Mouse (Mus musculus) kidney, embryonic 16.5 days (tissue): ENCODE data around the gene Crat. TPM values are rescaled to one million over a fixed set of nuclear protein-coding genes. Genes with fewer than 3 reads are reported as not detected.

Experiments
- ATAC-seq: fragments of 200-750 bp; cut with Nextera tagmentation; 2 replicates; pipeline ENCODE4 v1.8.0; 2017; ENCODE audit warnings: moderate TSS enrichment; ENCODE audit not compliant: low FRiP score, low TSS enrichment
- H3K27ac ChIP-seq: fragments of 300-500 bp; sonication (generic); 2 replicates; pipeline ENCODE4 v1.5.1; 2014; ENCODE audit warnings: low read length
- H3K27me3 ChIP-seq: fragments of 300-500 bp; sonication (generic); 2 replicates; pipeline ENCODE4 v1.6.1; 2014; ENCODE audit warnings: low read length, control low read depth, mixed read lengths; ENCODE audit not compliant: insufficient read depth
- H3K36me3 ChIP-seq: fragments of 300-500 bp; sonication (generic); 2 replicates; pipeline ENCODE4 v1.6.1; 2014; ENCODE audit warnings: low read length, control low read depth, mixed read lengths; ENCODE audit not compliant: insufficient read depth
- H3K4me1 ChIP-seq: fragments of 300-500 bp; sonication (generic); 2 replicates; pipeline ENCODE4 v1.6.1; 2014; ENCODE audit warnings: low read length, control low read depth, mixed read lengths; ENCODE audit not compliant: insufficient read depth
- H3K4me2 ChIP-seq: fragments of 300-500 bp; sonication (generic); replicated peaks from 2 replicates; pipeline ENCODE4 v1.6.1; 2014; ENCODE audit warnings: low read depth, low read length
- H3K4me3 ChIP-seq: fragments of 300-500 bp; sonication (generic); 2 replicates; pipeline ENCODE4 v1.5.1; 2014; ENCODE audit warnings: mild to moderate bottlenecking, low read length
- H3K9ac ChIP-seq: fragments of 300-500 bp; sonication (generic); replicated peaks from 2 replicates; pipeline ENCODE4 v1.6.1; 2014; ENCODE audit warnings: low read length
- H3K9me3 ChIP-seq: fragments of 300-500 bp; sonication (generic); 2 replicates; pipeline ENCODE4 v1.6.1; 2016; ENCODE audit warnings: low read length, control low read depth
- WGBS: fragments of 180-500 bp; shearing (Covaris S2); extraction: QIAGEN DNeasy Blood & Tissue Kit; methylation state at CpG from one replicate; pipeline ENCODE4 v1.1.7; 2014; 5-methylcytosine and 5-hydroxymethylcytosine counted together
- polyA plus RNA-seq: library from polyadenylated mRNA; unstranded; fragments of >200 nt; fragmentation: Nextera tagmentation; extraction: Ambion mirVana; gene quantifications from 2 replicates; pipeline ENCODE4 v1.2.1, GENCODE M21; 2015

Crat gene
- polyA plus RNA-seq, 1 experiment from 2014 or later = 44.2 TPM

DNA sequence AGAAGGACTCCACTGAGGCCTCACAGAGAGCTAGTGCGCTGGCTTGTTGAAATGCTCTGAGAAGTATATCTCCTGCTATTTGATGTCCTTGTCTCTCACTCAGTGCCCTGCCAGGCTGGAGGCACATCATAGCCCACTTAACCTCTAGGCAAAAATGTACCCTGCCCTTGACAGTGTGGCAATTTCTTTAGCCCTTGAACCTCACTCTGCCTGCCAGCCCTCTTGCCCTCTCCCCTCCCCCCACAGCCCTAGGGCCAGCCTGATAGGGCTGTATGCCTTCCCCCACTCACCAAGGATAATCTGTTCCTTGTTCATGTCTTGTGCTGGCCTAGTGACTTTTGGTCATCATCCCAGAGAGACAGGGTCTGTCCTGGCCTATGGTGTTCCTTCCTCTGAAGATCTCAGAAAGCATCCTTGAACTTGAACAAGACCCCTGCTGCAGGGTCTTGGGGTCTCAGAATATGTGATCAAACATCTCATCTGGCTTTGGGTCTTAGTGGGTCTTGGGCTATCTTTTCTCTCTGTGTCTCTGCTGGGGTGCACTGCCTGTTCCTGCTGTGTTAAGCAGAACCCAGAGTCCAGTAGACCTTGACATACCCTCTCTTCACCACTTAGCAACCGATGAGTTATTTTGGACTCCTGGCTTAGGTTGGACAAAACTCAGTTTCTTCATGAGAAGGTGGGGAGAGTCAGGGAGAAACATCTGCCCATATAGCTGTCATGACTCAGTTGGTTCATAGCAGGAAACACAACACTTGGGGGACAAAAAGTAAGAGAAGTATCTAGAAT, 50.1 kb downstream of the Crat start:
- H3K27ac ChIP-seq = no peak overlapping the region

DNA sequence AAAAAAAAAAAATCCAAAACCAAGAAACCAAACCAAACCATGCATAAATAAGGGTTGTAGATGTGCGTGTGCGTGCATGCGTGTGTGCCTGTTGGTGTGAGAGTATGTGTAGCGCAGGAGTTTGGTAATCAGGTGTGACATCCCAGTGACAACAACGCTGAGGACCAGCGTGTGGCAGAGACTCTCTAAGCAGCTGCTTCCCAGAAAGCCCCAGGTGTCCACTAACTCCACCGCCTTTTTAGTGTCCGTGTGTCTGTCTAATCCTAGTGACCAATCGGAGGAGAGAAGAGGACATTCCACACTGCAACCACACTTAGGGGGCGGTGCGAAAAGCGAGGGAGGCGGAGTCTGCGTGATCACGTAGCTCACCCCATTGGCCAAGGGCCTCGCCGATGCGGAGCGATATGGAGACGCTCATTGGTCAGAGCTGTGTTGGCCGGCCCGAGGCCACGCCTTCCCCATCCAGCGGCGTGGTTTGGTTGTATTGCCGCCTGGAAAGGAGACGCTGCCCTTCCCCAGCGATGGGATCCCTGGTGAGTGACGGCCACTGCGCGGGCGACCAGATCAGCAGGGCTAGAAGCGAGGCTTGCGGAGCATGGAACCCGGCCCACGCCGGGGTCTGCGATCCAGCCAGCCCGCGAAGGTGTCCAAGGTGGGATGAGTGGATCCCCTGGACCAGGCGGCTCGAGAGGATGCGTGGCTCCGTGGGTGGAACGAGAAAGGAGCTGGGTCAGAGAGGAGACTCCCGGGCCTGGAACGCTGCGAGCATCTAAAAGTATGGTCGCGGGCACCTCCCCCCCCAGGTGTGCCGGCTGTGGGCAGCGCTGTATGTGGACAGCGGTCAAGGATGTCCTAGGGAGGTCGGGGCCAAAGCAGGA, 51.6 kb downstream of the Crat start, which contains the start of gene Miga2:
TSS of gene Miga2 (plus strand) at position 461 of the 878 bp plus-strand sequence.
- Histone ChIP-seq H3K4me1 (peaks cover 16% of the 10 kb centered on the region), H3K9ac (peak within 1 kb of the TSS; percentile 76), H3K36me3 (peaks cover 20% of the 10 kb centered on the region), H3K9me3 (no peaks in the 10 kb centered on the region), H3K27me3 (no peaks in the 10 kb centered on the region), H3K4me2 (peak within 1 kb of the TSS; percentile 85), H3K4me3 (peak within 1 kb of the TSS; percentile 66), H3K27ac (peak within 1 kb of the TSS; percentile 57)
- WGBS = under 1% methylated on average over 54 of the region's 54 CpGs
- ATAC-seq = peak; percentile 99

More for the DNA sequence above, 50.1 kb downstream of the Crat start:
- Histone ChIP-seq H3K4me1 (peaks cover 16% of the 10 kb centered on the region), H3K4me3 (peak overlapping the region; percentile 66), H3K9me3 (no peaks in the 10 kb centered on the region), H3K9ac (peak overlapping the region; percentile 76), H3K4me2 (peak overlapping the region; percentile 85), H3K27me3 (no peaks in the 10 kb centered on the region), H3K36me3 (peaks cover 34% of the 10 kb centered on the region)
- WGBS = 88% methylated on average over 2 of the region's 2 CpGs
- ATAC-seq = no peak

DNA sequence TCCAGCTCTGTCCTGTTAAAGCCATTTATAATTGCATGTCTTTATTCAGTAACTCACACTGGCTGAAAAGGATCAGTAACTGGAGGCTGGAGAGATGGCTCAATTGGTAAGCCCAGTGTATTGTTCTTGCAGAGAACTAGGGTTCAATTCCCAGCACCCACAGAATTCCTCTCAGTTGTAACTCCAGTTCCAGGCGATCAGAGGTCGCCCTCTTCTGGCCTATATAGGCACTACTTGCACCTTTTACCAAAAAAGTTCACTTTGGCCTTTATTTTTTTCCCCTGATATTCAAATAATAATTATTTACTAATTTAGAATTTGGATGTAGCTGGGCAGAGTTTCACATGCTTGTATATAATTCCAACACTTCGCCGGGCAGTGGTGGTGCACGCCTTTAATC, 52.7 kb downstream of the Crat start:
- no peak overlapping the region for H3K4me2 ChIP-seq
- H3K4me1 ChIP-seq = peaks cover 24% of the 10 kb centered on the region
- no peak overlapping the region for H3K27ac ChIP-seq
- H3K9ac ChIP-seq = no peak overlapping the region
- 73% methylated on average over 5 of the region's 5 CpGs for WGBS
- no peaks in the 10 kb centered on the region for H3K9me3 ChIP-seq
- ATAC-seq = no peak
- peaks cover 9% of the 10 kb centered on the region for H3K36me3 ChIP-seq
- H3K27me3 ChIP-seq = no peaks in the 10 kb centered on the region
- no peak overlapping the region for H3K4me3 ChIP-seq

DNA sequence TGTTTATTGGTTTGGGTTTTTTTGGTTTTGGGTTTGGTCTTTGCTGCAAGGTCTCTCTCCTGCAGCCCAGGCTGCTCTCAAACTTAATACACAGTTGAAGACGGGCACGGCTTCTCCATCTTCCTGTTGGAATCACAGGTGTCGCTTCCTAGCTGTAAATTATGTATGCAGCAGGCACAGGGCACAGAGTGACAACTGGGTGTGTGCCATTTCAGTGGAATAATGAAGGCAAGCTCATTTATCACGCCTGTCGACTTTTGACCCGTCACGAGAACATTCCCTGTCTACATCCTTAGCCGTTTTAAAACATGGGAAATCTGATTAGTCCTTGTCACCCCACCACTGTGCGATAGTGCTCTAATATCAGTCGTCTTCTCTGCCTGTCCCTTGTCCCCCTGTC, 55.0 kb downstream of the Crat start:
- Histone ChIP-seq H3K36me3 (no peaks in the 10 kb centered on the region), H3K27me3 (no peaks in the 10 kb centered on the region), H3K4me2 (no peak overlapping the region), H3K9ac (no peak overlapping the region), H3K27ac (no peak overlapping the region), H3K4me3 (no peak overlapping the region), H3K9me3 (no peaks in the 10 kb centered on the region), H3K4me1 (peaks cover 32% of the 10 kb centered on the region)
- ATAC-seq = no peak
- WGBS = 62% methylated on average over 10 of the region's 10 CpGs

DNA sequence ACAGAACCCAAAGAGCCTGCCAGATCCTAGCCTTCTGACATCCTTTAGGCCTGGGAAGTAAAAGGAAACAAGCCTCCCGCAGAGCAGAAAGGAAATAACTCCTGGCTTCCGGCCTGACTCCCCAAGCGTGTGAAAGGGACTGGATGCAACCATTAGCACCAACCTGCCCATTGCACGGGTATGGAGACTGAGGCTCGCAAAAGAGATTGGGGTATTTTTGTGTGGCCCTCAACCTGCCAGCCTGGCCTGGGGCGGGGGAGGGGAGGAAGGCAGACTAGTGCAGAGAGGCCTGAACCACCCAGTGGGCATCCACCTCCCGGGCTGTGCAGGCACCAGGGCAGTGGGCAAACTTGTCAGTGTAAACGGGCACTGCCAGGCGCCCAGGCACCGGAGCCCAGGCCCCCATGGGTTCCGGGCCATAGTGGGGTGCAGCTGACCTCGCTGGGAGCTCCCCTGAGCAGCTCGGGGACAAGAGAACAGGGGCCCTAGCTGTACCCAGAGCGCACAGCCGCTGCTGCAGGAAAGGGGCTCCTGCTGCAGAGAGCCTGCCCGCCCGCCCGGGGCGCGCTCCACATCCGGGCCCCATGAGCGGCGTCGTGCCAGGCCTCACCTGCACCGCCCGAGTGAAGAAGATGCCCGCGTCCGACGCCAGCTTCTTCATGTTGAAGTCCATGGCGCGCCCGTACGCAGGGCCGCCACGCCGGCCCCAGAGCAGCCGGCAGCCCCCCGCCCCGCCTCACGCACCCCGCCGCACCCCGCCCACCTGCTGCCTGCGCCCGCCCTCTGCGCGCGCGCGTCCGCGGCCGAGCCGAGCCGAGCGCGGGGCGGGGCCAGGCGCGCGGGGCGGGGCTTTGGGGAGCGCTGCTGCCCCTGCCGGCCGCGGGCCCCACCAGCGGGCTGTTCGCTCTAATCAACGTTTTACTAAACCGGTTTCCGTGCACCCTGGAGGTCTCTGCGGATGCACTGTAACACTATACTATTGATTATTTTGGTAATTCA, 56.8 kb downstream of the Crat start, which contains the start of gene Sh3glb2:
TSS of gene Sh3glb2 (minus strand) at position 805 of the 999 bp plus-strand sequence.
- Histone ChIP-seq H3K27me3 (no peaks in the 10 kb centered on the region), H3K27ac (peak within 1 kb of the TSS; percentile 57), H3K4me3 (peak within 1 kb of the TSS; percentile 62), H3K4me1 (peaks cover 21% of the 10 kb centered on the region), H3K9me3 (no peaks in the 10 kb centered on the region), H3K4me2 (peak within 1 kb of the TSS; percentile 88), H3K9ac (peak within 1 kb of the TSS; percentile 71), H3K36me3 (0 out of 2 replicates have a peak, but pooled peaks cover 5% of the 10 kb centered on the region)
- peak; percentile 69 for ATAC-seq
- WGBS = 1% methylated on average over 60 of the region's 73 CpGs

- Histone ChIP-seq H3K4me3 (peak overlapping the region; percentile 62), H3K4me1 (peaks cover 19% of the 10 kb centered on the region), H3K4me2 (peak overlapping the region; percentile 88), H3K9ac (peak overlapping the region; percentile 71), H3K27ac (peak overlapping the region; percentile 57), H3K36me3 (peaks cover 10% of the 10 kb centered on the region; the same call in 1 of the 2 replicates), H3K27me3 (no peaks in the 10 kb centered on the region), H3K9me3 (no peaks in the 10 kb centered on the region)
- ATAC-seq = 0 out of 2 replicates have a peak, but pooled peaks have one; percentile 7
- 38% methylated on average over 8 of the region's 8 CpGs for WGBS
Observed at GRCm38 (mm10) chr2:30357552-30358510, 57.8 kb downstream of the Crat start.

- Histone ChIP-seq H3K4me2 (no peak overlapping the region), H3K27me3 (no peaks in the 10 kb centered on the region), H3K36me3 (peaks cover 10% of the 10 kb centered on the region; the same call in 1 of the 2 replicates), H3K9me3 (no peaks in the 10 kb centered on the region), H3K27ac (0 out of 2 replicates have a peak overlapping the region, but pooled peaks have one; percentile 57), H3K9ac (peak overlapping the region; percentile 71; the same call in 1 of the 2 replicates), H3K4me3 (no peak overlapping the region), H3K4me1 (peaks cover 19% of the 10 kb centered on the region)
- 67% methylated on average over 9 of the region's 9 CpGs for WGBS
- no peak for ATAC-seq
Observed at GRCm38 (mm10) chr2:30356906-30357305, 58.7 kb downstream of the Crat start.

DNA sequence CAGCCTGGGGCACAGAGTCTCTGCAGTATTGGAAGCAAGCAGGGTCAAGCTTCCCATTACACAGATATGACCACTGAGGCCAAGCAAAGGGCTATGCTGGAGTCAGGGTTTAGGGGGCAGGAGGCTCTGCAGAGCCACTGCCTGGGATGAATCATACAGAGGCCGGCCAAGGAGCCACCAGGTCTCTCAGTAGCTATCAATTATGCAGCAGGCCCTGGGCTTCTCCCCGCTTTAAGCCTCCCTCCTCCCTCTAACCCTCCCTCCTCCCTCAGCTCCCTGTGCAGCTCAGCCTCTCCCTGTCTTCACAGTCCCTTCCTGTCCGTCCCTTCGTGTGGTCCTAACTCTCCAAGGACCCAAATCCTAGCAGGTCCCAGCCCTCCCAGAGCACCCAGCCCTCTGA, 59.3 kb downstream of the Crat start:
- no peak for ATAC-seq
- Histone ChIP-seq H3K27me3 (no peaks in the 10 kb centered on the region), H3K4me1 (peaks cover 19% of the 10 kb centered on the region), H3K9ac (no peak overlapping the region), H3K4me2 (no peak overlapping the region), H3K4me3 (no peak overlapping the region), H3K36me3 (peaks cover 11% of the 10 kb centered on the region; the same call in 1 of the 2 replicates), H3K9me3 (no peaks in the 10 kb centered on the region), H3K27ac (no peak overlapping the region)
- WGBS = 49% methylated on average over 2 of the region's 4 CpGs
